Mouse (Mus musculus) T-helper 1 cell (primary cell): Measurements from ENCODE around the gene Arel1.

Source experiments
- in situ Hi-C: fragments of 300-600 bp; cut with MboI, MseI; formaldehyde crosslinking; loops from one replicate; pipeline ENCODE4 v1.15.1; 2025; ENCODE audit warnings: high pct_unique_total_duplicates

Gene Arel1

DNA sequence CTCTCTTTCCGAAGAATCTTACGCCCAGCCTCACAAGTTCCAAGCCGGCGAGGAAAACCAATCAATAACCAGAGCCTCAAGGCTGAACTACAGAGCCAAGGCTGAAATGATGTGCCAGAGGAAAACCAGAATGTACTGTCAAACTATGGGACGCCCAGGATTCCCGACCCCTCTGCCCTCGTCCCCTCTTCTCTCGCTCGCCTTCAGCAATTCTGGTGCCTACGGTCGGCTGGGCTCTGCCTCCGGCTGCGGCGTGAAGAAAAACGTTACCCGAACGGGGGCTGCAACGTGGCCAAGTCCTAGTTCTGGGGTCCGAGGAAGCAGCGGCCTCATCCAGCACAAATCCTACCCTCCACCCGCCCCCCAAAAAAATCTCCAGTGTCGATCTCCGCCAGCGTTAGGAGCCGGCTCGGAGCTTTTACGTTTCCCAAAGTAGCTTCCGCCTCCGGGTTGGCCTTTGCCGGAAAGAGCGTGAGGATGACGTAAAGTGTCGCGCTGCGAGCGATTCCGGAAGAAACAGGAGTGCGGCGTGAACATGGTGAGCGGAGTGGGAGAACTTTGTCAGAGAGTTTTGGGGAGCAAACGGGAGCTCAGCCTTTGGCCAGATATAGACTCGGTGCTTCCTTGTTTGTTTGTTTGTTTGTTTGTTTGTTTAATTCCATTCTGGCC is at the start of gene Arel1, which contains the start of gene Fcf1:
Arel1 (minus strand) TSS at position 473 of the 669 bp plus-strand sequence.
Fcf1 (plus strand) TSS at position 470 of the 669 bp plus-strand sequence.
- in situ Hi-C loops: no loop called here

DNA sequence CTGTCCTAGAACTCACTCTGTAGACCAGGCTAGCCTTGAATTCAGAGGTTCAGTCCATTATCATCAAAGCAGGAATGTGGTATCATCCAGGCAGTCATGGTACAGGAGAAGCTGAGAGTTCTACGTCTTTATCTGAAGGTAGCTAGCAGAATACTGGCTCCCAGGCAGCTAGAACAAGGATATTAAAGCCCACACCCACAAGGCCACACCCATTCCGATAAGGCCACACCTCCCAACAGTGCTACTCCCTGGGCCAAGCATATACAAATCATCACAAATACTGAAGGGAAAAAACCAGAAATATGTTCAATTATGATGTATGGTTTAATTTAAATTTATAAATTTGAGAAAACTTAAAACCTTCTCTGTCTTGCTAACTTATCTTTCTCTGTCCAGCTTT is 41.5 kb upstream of the Arel1 start:
- in situ Hi-C loops: no loop called here

DNA sequence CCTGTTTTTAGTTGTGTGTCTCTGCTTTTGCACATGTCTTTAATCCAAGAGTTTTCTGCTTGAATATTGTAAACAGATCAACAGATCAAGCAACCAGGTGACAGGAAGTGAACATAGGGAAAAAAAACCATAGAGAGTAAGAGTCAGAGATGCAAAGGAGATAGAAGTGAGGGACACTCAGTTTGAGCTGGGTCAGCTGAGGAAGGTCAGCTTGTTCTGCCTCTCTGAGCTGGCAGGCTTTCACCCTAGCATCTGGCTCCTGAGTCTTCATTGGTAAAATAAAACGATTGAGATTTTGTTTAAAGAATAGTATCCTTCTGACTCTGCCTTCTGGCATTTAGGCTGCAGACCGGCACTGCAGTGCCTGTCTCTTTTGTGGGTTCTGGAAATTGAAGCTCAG is 39.8 kb upstream of the Arel1 start:
- in situ Hi-C loops: no loop called here

DNA sequence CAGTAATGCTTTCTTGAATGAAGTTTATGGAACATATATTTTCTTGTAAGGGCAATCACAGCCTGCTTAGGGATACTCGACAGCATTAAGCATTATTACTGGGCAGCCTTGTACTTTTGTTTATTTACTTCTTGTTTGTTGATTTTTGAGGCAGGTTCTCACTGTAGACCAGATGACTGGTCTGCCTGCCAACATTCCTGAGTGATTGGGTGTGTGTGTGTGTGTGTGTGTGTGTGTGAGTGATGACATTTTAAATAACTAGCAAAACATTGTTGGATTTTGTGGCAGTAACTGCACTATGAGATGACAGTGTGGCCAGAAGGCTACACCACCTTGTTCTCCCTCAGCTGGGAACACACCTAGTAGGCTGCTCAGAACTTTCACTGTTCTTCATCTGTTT is 39.1 kb upstream of the Arel1 start:
- in situ Hi-C loops: no loop called here

DNA sequence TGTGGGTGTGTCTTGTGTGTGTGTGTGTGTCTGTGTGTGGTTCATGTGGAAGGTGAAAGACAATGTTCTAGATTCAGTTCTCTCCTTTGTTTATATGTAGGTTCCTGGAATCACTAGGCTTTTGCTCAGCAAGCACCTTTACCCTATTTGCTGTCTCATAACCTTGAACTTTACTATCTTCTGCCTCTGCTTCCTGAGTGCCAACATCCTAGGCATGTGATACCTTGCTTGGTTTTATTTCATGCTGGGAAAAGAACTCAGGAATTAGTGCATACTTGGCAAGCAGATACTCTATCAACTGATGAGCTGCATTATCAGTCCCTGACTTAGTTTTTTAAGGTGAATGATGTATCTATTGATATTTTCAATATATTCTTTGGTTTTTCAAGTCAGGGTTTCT is 36.3 kb upstream of the Arel1 start:
- in situ Hi-C loops: no loop called here

DNA sequence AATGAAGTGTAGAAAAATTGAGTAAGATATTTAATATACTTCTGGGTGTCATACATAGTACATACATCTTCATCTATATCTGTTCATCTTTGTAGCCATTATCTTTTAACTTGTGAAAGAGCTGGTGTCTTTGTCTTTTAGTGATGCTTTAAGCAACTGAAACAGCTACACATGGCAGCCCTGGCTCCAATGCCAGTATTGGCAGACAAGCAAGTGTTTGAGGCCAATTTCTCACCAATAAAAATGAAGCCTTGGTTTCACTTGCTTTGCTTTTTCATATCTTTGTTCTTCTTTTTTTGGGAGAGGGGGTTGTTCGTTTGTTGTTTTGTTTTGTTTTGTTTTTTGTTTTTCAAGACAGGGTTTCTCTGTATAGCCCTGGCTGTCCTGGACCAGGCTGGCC is 35.5 kb upstream of the Arel1 start:
- in situ Hi-C loops: no loop called here

DNA sequence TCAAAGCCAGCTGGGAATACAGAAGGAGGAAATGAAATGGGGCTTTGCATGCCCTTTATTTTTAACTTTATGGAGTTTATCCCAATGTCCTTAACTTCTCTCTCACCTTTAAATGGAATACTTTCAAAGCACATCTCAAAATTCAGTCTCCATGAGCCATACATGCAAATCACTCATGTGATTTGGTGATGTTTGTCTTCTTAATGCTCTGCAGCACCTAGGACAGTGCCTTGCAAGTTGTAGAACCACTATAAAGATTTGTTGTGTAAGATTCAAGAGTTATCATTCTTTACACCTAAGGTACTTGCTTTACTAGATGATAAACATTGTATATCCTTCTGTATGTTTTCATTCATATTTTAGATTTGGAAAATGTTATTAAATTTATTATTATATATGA is 28.4 kb upstream of the Arel1 start:
- in situ Hi-C loops: loop anchor here (10.0 kb wide), 1 partner anchor 476 kb away; the partner anchor contains the start of gene Fos

DNA sequence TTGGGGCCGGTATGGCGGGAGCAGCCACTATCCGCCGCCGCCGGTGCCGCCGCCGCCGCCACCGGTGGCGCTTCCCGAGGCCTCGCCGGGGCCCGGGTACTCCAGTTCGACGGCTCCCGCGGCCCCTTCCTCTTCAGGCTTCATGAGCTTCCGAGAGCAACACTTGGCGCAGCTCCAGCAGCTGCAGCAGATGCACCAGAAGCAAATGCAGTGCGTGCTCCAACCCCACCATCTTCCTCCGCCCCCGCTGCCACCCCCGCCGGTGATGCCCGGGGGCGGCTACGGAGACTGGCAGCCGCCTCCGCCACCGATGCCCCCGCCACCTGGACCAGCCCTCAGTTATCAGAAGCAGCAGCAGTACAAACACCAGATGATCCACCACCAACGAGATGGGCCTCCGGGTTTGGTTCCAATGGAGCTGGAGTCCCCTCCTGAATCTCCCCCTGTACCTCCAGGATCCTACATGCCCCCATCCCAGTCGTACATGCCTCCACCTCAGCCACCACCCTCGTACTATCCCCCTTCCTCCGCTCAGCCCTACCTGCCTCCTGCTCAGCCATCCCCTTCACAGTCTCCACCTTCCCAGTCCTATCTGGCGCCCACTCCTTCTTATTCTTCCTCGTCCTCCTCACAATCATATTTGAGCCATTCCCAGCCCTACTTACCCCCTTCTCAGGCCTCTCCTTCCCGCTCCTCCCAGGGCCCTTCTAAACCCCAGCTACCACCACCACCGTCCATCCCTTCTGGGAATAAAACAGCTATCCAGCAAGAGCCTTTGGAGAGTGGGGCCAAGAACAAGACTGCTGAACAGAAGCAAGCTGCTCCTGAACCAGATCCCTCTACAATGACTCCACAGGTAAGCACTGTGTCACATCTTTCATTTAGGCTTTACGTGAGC is 26.1 kb upstream of the Arel1 start:
- in situ Hi-C loops: loop anchor here (10.0 kb wide), 1 partner anchor 478 kb away; the partner anchor contains the start of gene Fos

DNA sequence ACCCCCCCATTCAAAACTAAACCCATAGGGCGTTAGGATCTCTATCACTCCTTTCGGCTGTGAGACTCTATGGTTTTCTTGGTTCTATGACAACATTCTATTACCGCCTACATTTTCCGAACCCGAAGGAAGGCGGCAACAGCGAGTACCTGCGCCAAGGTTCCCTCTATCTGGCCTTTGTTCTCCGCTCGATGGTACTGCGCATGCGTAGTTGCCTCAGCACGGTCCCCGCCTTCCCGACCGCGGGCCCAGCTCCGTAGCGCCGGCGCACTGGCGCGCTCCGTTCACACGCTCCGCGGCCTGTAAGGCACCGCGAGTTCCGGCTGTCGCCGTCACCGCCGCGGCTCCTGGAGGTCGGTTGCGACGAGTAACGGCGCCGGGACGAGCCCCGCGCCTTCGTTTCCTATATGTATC is 25.4 kb upstream of the Arel1 start, which contains the start of gene Ylpm1:
Ylpm1 (plus strand) TSS at position 239 of the 414 bp plus-strand sequence.
- in situ Hi-C loops: loop anchor here (10.0 kb wide), 1 partner anchor 479 kb away; the partner anchor contains the start of gene Fos

DNA sequence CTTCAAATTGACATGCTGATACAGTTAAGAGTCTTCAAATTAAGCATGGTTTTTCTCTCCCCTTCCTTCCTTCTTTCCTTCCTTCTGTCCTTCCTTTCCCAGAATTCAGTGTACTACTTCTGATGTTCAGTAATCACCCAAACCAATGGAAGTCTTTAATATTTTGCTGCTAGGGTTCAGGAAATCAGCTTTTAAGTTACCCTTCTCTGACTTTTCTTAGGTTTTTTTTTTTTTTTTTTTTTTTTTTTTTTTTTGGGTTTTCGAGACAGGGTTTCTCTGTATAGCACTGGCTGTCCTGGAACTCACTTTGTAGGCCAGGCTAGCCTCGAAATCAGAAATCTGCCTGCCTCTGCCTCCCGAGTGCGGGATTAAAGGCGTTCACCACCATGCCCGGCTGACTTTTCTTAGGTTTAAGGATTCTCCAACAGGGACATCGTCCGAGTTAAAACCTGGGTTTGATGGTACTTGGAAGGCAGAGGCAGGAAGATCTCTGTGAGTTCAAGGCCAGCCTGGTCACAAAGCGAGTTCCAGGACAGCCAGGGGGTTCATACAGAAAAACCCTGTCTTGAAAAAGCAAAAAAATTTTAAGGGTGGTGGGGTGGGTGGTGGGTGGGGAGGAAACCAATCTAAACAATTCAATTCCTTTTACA is 24.5 kb upstream of the Arel1 start:
- in situ Hi-C loops: loop anchor here (10.0 kb wide), 1 partner anchor 480 kb away; the partner anchor contains the start of gene Fos

DNA sequence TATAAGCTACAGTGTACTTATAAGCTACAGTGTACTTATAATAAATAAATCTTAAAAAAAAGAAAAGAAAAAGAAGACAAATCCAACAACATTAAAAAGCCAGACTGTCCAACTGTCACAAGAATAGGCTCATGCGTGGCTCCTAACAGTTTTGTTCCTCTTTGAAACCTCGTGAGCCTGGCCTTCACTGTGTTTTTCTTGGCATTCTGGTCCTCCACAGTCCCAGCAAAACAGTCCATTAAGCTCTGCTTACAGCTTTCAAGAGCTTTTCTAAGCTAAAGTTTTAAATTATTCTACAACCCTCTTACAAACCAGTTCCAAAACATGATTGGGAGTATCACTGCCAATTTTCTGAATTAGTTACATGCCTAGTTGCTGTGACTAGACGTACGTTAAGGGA is 18.8 kb upstream of the Arel1 start:
- in situ Hi-C loops: loop anchor here (10.0 kb wide), 1 partner anchor 1065 kb away; the partner anchor contains the start of gene Numb

DNA sequence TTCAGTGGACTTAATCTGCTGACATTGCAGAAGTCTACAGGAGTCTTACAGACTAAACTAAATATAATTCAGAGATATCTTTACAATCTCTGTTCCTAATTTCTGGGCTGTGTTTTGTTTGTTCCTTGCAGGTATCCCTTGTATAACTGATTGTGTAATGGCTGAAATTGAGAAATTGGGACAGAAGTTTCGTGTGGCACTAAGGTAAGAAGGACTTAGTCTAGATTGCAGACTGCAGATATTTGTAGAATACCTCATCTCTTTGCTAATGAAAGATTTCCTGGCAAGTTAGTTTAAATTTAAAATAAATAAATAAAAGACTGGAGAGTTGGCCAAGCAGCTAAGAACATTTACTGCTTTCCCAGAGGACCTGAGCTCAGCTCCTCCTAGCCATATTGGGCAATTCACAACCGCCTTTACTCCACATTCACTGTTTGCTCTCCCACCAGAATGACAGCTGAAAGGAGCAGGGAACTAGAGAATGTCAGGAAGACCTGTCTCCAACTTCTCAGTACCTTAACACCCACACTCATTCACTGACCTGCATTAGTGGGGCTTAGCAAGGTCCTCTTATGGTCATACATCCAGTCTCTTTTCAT is 8.7 kb upstream of the Arel1 start:
- in situ Hi-C loops: no loop called here

DNA sequence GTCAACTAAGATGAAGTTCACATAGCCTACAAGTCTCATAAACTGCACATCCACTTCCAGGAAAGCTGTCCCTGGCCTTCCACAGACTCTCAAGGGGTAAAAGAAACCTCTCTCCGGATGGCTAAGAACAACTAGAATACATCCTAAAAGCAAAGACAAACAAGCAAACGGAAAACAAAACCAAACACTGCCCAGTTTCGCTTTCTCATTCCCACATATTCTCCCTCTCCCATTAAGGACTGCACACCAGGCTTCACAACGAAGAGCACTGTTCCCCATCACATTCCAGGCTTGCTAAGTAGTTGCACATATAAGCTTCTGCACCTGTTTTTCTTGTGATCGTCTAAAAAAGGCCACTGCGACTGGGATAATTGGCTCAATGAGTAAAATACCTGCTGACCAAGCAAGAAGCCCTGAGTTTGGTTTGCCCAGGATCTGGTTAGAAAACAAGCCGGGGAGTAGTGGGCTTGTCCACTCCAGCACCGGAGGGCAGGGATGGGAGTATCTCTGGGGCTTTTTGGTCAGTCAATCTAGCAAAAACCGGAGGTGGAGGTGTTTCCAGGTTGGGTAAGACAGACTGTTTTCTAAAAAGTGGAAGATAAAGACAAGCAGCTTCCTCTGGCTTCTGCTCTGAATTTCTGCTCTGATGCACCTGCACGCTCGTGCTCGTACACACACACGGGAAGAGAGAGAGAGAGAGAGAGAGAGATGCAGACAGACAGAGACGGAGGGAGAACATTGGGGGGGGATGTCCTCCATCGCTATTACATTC is 858 bp downstream of the Arel1 start:
- in situ Hi-C loops: no loop called here

DNA sequence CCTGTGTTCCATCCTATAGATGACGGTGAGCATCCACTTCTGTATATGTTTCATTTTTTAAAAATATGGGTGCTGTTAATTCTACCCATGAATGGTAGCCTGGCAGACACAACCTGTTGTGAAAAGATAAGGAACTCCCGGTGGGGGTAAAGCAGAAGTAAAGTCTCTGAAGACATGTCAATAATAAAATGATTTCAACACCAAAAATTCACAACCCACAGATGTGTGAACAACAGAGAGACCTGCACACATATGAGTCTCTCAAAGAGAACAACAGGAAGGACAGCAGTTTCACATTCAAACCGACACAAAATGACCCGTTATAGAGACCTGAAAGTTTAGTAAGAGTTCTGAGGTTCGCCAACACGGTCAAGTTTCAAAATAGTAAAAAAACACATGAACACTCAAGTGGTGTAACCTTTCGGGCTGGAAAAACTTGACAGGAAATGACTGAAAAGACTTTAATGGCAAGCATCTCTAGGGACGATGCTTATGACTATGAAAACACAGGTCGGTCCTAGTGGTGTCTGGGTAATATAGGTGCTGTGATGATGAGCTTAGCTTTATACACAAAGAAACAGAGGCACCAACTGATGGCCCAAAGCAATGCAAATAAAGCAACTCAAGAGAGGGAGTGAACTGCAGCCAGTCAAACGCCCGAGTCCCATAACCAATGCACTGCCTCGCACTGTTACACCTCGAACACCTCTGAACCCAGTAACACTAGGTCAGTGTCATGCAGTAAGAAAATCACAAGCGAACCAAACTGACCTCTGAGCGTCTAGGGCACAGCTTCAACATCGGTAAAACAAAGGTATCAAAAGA is 1.7 kb downstream of the Arel1 start:
- in situ Hi-C loops: no loop called here

DNA sequence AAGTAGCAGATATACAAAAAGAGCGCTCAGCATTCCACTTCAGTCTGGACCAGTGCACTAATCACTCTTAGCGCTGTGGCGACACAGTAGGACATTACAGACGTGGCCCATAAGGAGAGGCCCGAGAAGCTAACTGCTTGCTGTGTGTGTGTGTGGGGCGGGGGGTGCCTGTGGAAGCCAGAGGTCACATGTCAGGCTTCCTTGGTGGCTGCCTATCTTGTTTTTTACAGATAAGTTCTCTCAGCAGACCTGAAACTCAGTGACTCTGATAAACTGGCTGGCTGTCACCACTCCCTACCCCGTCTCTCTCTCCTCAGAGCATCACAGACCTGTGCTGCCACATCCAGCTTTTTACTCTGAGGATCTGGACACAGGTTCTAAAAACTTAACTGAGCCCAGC is 8.1 kb downstream of the Arel1 start:
- in situ Hi-C loops: no loop called here

DNA sequence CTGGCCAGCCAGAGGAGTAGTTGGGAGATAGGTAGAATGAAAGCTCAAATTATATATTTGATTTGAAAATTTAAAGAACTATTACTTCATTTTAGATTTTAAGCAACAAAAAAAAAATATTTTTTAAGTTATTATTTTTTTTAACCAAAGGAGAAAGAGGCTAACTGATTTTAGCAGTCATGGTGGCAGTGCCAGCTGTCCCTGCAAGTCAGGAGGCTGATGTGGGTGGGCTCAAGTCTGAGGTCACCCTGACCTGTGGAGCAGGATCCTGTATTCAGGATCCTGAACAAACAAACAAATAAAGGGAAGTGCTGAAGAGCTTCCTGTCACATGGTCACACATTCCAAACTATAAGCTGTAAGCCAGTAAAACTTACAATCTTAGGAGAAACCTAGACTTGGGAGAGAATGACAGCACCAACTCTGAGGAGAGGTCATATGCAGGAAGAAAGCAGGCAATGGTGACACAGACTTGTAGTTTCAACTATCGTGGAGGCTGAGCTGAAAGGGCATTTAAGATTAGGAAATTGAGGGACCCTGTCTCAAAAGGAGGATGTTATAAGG is 11.8 kb downstream of the Arel1 start:
- in situ Hi-C loops: no loop called here

DNA sequence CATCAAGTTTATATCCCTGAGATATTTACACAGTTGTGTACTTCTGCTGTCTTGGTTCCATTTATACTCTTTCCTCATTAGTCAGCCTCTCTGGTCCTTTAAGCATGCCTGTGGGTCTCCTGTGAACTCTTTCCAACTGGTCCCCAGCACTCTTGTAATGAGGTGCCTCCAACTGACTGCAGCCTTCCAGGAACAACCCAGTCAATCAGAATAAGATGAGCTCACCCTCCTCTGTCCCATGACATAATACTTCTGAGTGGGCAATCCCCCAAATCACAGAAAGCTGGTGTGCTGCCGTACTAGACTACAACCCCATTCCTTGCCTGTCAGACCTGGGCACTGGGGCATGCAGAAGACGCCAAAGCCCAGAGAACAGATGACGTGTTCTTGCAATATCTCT is 14.4 kb downstream of the Arel1 start:
- in situ Hi-C loops: no loop called here

DNA sequence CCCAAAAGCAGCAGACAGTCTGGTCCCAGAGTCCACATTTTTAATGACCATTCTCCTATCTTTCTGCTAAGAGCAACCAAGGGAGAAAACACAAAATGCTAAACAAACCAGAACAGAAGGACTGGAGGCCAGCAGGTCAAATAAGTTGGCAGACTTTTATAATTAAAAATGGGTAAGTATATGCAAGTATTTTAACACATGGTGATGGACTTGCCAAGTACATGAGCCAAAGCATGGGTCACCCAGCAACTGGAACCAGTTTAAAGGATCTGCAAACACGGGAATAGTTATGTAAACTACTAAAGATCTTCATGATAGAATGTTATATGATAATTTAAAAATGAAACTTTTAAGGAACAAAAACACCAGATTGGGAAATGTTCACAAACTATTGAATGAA is 18.3 kb downstream of the Arel1 start:
- in situ Hi-C loops: no loop called here

DNA sequence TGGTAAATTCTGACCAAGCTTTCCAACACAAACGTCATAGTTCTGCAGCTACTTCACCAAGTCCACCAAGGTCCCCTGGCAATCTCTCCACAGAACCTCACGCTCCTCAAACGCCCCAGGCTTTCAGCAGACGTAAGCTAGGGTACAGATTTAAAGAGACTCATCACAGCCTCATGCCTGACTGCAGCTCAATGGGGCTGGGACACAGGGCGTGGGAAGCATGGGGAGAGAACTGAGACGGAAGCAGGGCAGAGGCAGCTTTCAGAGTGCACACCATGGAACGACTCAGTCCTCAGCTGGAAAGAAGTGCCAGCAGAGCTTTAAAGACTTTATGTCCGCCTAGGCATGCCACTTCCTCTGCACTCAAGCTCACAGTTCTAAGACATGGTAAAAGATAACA is 19.2 kb downstream of the Arel1 start:
- in situ Hi-C loops: no loop called here

DNA sequence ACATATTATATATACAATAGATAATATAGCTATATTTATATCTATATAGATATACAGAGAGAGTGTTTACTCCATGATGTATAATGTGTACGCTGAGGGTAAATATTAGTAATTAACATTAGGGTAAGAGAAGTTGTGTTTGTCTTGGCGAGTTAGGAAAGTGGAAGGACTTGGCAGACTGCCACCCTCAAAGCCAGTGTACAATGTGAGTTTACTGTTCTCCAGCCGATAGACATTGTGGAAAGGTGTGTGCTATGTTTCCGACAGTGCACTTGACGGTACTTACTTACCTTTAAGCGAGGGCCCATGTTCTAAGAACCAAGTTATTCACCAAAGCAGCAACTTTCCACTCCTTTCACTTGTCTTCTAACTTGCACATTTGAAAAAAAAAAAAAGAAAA is 19.9 kb downstream of the Arel1 start:
- in situ Hi-C loops: no loop called here
